Mouse (Mus musculus): ENCODE measurements around the gene Kpna1. TPM values are rescaled to one million over a fixed set of nuclear protein-coding genes. Genes with fewer than 3 reads are reported as not detected.

The Kpna1 gene
- 71.8 TPM for polyA plus RNA-seq (2017; shearing (Covaris generic))

GRCm38 (mm10) chr16:35978450-35978849 is at the start of gene Kpna1:
Gene Kpna1 (plus strand): TSS chr16:35978750.

GRCm38 (mm10) chr16:35938211-35939151 is 40.1 kb upstream of the Kpna1 start, which contains the start of the genes Parp9 and Dtx3l:
Gene Parp9 (plus strand): TSS chr16:35938470.
Gene Dtx3l (minus strand): TSS chr16:35939151.

GRCm38 (mm10) chr16:36040640-36041624 is 62.4 kb downstream of the Kpna1 start, which contains the start of gene Wdr5b:
Gene Wdr5b (plus strand): TSS chr16:36041190.

GRCm38 (mm10) chr16:36071450-36072379 is 93.2 kb downstream of the Kpna1 start, which contains the start of the genes Fam162a and Ccdc58:
Gene Fam162a (minus strand): TSS chr16:36071594.
Gene Ccdc58 (plus strand): TSS chr16:36071685.

Other genes with a start within 250 kb of the Kpna1 start
- 1.5 TPM for gene Dirc2, start 209.4 kb upstream of the Kpna1 start, polyA plus RNA-seq (2017; shearing (Covaris generic))
- 32.1 TPM for gene Hspbap1, start 208.4 kb upstream of the Kpna1 start, polyA plus RNA-seq (2017; shearing (Covaris generic))
- gene Parp14, start 107.2 kb upstream of the Kpna1 start, polyA plus RNA-seq (2017; shearing (Covaris generic)), result 130 TPM
- gene Parp9, start 40.3 kb upstream of the Kpna1 start, polyA plus RNA-seq (2017; shearing (Covaris generic)), result 118 TPM
- 110 TPM for gene Dtx3l, start 39.6 kb upstream of the Kpna1 start, polyA plus RNA-seq (2017; shearing (Covaris generic))
- 5.0 TPM for gene Wdr5b, start 62.4 kb downstream of the Kpna1 start, polyA plus RNA-seq (2017; shearing (Covaris generic))
- gene Fam162a, start 92.8 kb downstream of the Kpna1 start, polyA plus RNA-seq (2017; shearing (Covaris generic)), result 127 TPM
- 43.7 TPM for gene Ccdc58, start 92.9 kb downstream of the Kpna1 start, polyA plus RNA-seq (2017; shearing (Covaris generic))
- gene Csta1, start 152.5 kb downstream of the Kpna1 start, polyA plus RNA-seq (2017; shearing (Covaris generic)), result not detected
- not detected for gene Stfa2l1, start 178.1 kb downstream of the Kpna1 start, polyA plus RNA-seq (2017; shearing (Covaris generic))
- gene Gm5483, start 205.5 kb downstream of the Kpna1 start, polyA plus RNA-seq (2017; shearing (Covaris generic)), result not detected
- gene Gm5416, start 231.7 kb downstream of the Kpna1 start, polyA plus RNA-seq (2017; shearing (Covaris generic)), result not detected
- 0.89 TPM for gene 2010005H15Rik, start 242.7 kb downstream of the Kpna1 start, polyA plus RNA-seq (2017; shearing (Covaris generic))

Measured in activated CD4-positive, CD25-positive, alpha-beta regulatory T cell, adult 9 weeks (primary cell).